Mouse (Mus musculus): ENCODE measurements around the gene Chad. TPM values are rescaled to one million over a fixed set of nuclear protein-coding genes. Genes with fewer than 3 reads are reported as not detected.

The Chad gene
- polyA plus RNA-seq, 1 experiment, result not detected

Other genes with a start within 250 kb of the Chad start
- gene Luc7l3, start 243.1 kb upstream of the Chad start, polyA plus RNA-seq (2012; ENCODE audit: insufficient read depth, insufficient read length, missing spikeins), result 26.6 and 58.1 TPM in 2 replicates
- gene Ankrd40, start 237.0 kb upstream of the Chad start, polyA plus RNA-seq (2012; ENCODE audit: insufficient read depth, insufficient read length, missing spikeins), result 160 and 214 TPM in 2 replicates
- 0.50 and 1.7 TPM in 2 replicates for gene Abcc3, start 172.1 kb upstream of the Chad start, polyA plus RNA-seq (2012; ENCODE audit: insufficient read depth, insufficient read length, missing spikeins)
- 0.83 and 1.0 TPM in 2 replicates for gene Cacna1g, start 90.8 kb upstream of the Chad start, polyA plus RNA-seq (2012; ENCODE audit: insufficient read depth, insufficient read length, missing spikeins)
- not detected in 2 replicates for gene Spata20, start 78.9 kb upstream of the Chad start, polyA plus RNA-seq (2012; ENCODE audit: insufficient read depth, insufficient read length, missing spikeins)
- not detected in 2 replicates for gene Epn3, start 65.1 kb upstream of the Chad start, polyA plus RNA-seq (2012; ENCODE audit: insufficient read depth, insufficient read length, missing spikeins)
- gene Mycbpap, start 43.3 kb upstream of the Chad start, polyA plus RNA-seq (2012; ENCODE audit: insufficient read depth, insufficient read length, missing spikeins), result not detected in 2 replicates
- 4.2 and 5.3 TPM in 2 replicates for gene Rsad1, start 15.8 kb upstream of the Chad start, polyA plus RNA-seq (2012; ENCODE audit: insufficient read depth, insufficient read length, missing spikeins)
- 70.3 and 94.2 TPM in 2 replicates for gene Acsf2, start 36.8 kb downstream of the Chad start, polyA plus RNA-seq (2012; ENCODE audit: insufficient read depth, insufficient read length, missing spikeins)
- 60.1 and 63.6 TPM in 2 replicates for gene Lrrc59, start 64.7 kb downstream of the Chad start, polyA plus RNA-seq (2012; ENCODE audit: insufficient read depth, insufficient read length, missing spikeins)
- 138 and 145 TPM in 2 replicates for gene Mrpl27, start 88.7 kb downstream of the Chad start, polyA plus RNA-seq (2012; ENCODE audit: insufficient read depth, insufficient read length, missing spikeins)
- not detected in 2 replicates for gene Eme1, start 88.9 kb downstream of the Chad start, polyA plus RNA-seq (2012; ENCODE audit: insufficient read depth, insufficient read length, missing spikeins)
- 5.6 and 8.2 TPM in 2 replicates for gene Xylt2, start 112.5 kb downstream of the Chad start, polyA plus RNA-seq (2012; ENCODE audit: insufficient read depth, insufficient read length, missing spikeins)
- gene Gm11541, start 139.5 kb downstream of the Chad start, polyA plus RNA-seq (2012; ENCODE audit: insufficient read depth, insufficient read length, missing spikeins), result not detected in 2 replicates
- gene Cdc34b, start 176.7 kb downstream of the Chad start, polyA plus RNA-seq (2012; ENCODE audit: insufficient read depth, insufficient read length, missing spikeins), result not detected in 2 replicates
- not detected in 2 replicates for gene Tmem92, start 217.7 kb downstream of the Chad start, polyA plus RNA-seq (2012; ENCODE audit: insufficient read depth, insufficient read length, missing spikeins)

Measured in brown adipose tissue, adult 24 weeks (tissue).